Mouse (Mus musculus): ENCODE measurements around the gene Zglp1. TPM values are rescaled to one million over a fixed set of nuclear protein-coding genes. Genes with fewer than 3 reads are reported as not detected.
"Not testable (repeated sequence)": the region's sequence is repeated elsewhere in the genome, so short reads cannot be mapped to it uniquely, and the experiment has no call there.

Zglp1 gene
- polyA plus RNA-seq, 1 experiment = 0.65 TPM

GRCm38 (mm10) chr9:21073044-21073840 lies 6.3 kb upstream of the Zglp1 start, which contains the start of the genes Gm49373 and Fdx1l:
Gene Gm49373, minus strand, starts transcription at chr9:21073096.
Gene Fdx1l, minus strand, starts transcription at chr9:21073614.
- no peaks in the 10 kb centered on the region for H3K27me3 ChIP-seq (ENCODE audit: control insufficient read depth, insufficient read depth, low read length)
- peaks cover 10% of the 10 kb centered on the region for H3K36me3 ChIP-seq (ENCODE audit: control insufficient read depth, insufficient read depth, low read length)
- peaks cover 6% of the 10 kb centered on the region; the same call in 1 of the 2 replicates for H3K4me1 ChIP-seq (ENCODE audit: control insufficient read depth, insufficient read depth, insufficient read length)
- peak; percentile 64 to 85 for DNase-seq (ENCODE audit: low read depth in 1 of 2, low spot score in 2 of 2)
- WGBS = 2% methylated on average over 58 of the region's 58 CpGs
- peak within 1 kb of the TSS; percentile 26; the same call in 1 of the 2 replicates for H3K27ac ChIP-seq (ENCODE audit: insufficient read depth, low read length)
- TF ChIP-seq POLR2A (IDR thresholded peaks at IDR 0.05; ENCODE audit: low read depth, low read length) (peak; percentile 30; the same call in 1 of the 2 replicates), CTCF (IDR thresholded peaks at IDR 0.05; ENCODE audit: extremely low read depth, insufficient read depth, insufficient read length, insufficient replicate concordance) (no peak)
- H3K4me3 ChIP-seq (ENCODE audit: extremely low read depth, insufficient read depth, insufficient read length) = peak within 1 kb of the TSS; percentile 77

- WGBS = 10% methylated on average over 4 of the region's 4 CpGs
- peaks cover 6% of the 10 kb centered on the region; the same call in 1 of the 2 replicates for H3K4me1 ChIP-seq (ENCODE audit: control insufficient read depth, insufficient read depth, insufficient read length)
- DNase-seq (ENCODE audit: low read depth in 1 of 2, low spot score in 2 of 2) = no peak
- H3K4me3 ChIP-seq (ENCODE audit: extremely low read depth, insufficient read depth, insufficient read length) = peak overlapping the region; percentile 77
- peaks cover 10% of the 10 kb centered on the region for H3K36me3 ChIP-seq (ENCODE audit: control insufficient read depth, insufficient read depth, low read length)
- TF ChIP-seq POLR2A (IDR thresholded peaks at IDR 0.05; ENCODE audit: low read depth, low read length) (no peak), CTCF (IDR thresholded peaks at IDR 0.05; ENCODE audit: extremely low read depth, insufficient read depth, insufficient read length, insufficient replicate concordance) (no peak)
- H3K27me3 ChIP-seq (ENCODE audit: control insufficient read depth, insufficient read depth, low read length) = no peaks in the 10 kb centered on the region
- H3K27ac ChIP-seq (ENCODE audit: insufficient read depth, low read length) = no peak overlapping the region
Observed at GRCm38 (mm10) chr9:21072641-21073040, 5.7 kb upstream of the Zglp1 start.

- no peak overlapping the region for H3K27ac ChIP-seq (ENCODE audit: insufficient read depth, low read length)
- H3K36me3 ChIP-seq (ENCODE audit: control insufficient read depth, insufficient read depth, low read length) = peaks cover 13% of the 10 kb centered on the region
- 93% methylated on average over 2 of the region's 2 CpGs for WGBS
- DNase-seq (ENCODE audit: low read depth in 1 of 2, low spot score in 2 of 2) = no peak
- TF ChIP-seq CTCF (IDR thresholded peaks at IDR 0.05; ENCODE audit: extremely low read depth, insufficient read depth, insufficient read length, insufficient replicate concordance) (no peak), POLR2A (IDR thresholded peaks at IDR 0.05; ENCODE audit: low read depth, low read length) (no peak)
- no peak overlapping the region for H3K4me3 ChIP-seq (ENCODE audit: extremely low read depth, insufficient read depth, insufficient read length)
- H3K4me1 ChIP-seq (ENCODE audit: control insufficient read depth, insufficient read depth, insufficient read length) = no peaks in the 10 kb centered on the region
- no peaks in the 10 kb centered on the region for H3K27me3 ChIP-seq (ENCODE audit: control insufficient read depth, insufficient read depth, low read length)
Observed at GRCm38 (mm10) chr9:21062928-21063327, 4.0 kb downstream of the Zglp1 start.

GRCm38 (mm10) chr9:21051578-21051977 lies 15.3 kb downstream of the Zglp1 start:
- DNase-seq (ENCODE audit: low read depth in 1 of 2, low spot score in 2 of 2) = no peak
- no peak overlapping the region for H3K4me3 ChIP-seq (ENCODE audit: extremely low read depth, insufficient read depth, insufficient read length)
- no peak overlapping the region for H3K27ac ChIP-seq (ENCODE audit: insufficient read depth, low read length)
- H3K4me1 ChIP-seq (ENCODE audit: control insufficient read depth, insufficient read depth, insufficient read length) = no peaks in the 10 kb centered on the region
- no peaks in the 10 kb centered on the region for H3K36me3 ChIP-seq (ENCODE audit: control insufficient read depth, insufficient read depth, low read length)
- H3K27me3 ChIP-seq (ENCODE audit: control insufficient read depth, insufficient read depth, low read length) = no peaks in the 10 kb centered on the region
- no peak for TF ChIP-seq POLR2A (IDR thresholded peaks at IDR 0.05; ENCODE audit: low read depth, low read length)
- no peak for TF ChIP-seq CTCF (IDR thresholded peaks at IDR 0.05; ENCODE audit: extremely low read depth, insufficient read depth, insufficient read length, insufficient replicate concordance)
- WGBS = 73% methylated on average over 10 of the region's 10 CpGs

- no peak overlapping the region for H3K27ac ChIP-seq (ENCODE audit: insufficient read depth, low read length)
- WGBS = 78% methylated on average over 3 of the region's 3 CpGs
Observed at GRCm38 (mm10) chr9:21045235-21045634, 21.7 kb downstream of the Zglp1 start.

GRCm38 (mm10) chr9:21044785-21045184 lies 22.1 kb downstream of the Zglp1 start:
- not testable (repeated sequence) for H3K27ac ChIP-seq (ENCODE audit: insufficient read depth, low read length); H3K4me3 ChIP-seq (ENCODE audit: extremely low read depth, insufficient read depth, insufficient read length); H3K27me3 ChIP-seq (ENCODE audit: control insufficient read depth, insufficient read depth, low read length); DNase-seq (ENCODE audit: low read depth in 1 of 2, low spot score in 2 of 2); H3K36me3 ChIP-seq (ENCODE audit: control insufficient read depth, insufficient read depth, low read length); H3K4me1 ChIP-seq (ENCODE audit: control insufficient read depth, insufficient read depth, insufficient read length)
- WGBS = 69% methylated on average over 1 of the region's 1 CpGs

More at GRCm38 (mm10) chr9:21045235-21045634, 21.7 kb downstream of the Zglp1 start:
- TF ChIP-seq CTCF (IDR thresholded peaks at IDR 0.05; ENCODE audit: extremely low read depth, insufficient read depth, insufficient read length, insufficient replicate concordance) (no peak), POLR2A (IDR thresholded peaks at IDR 0.05; ENCODE audit: low read depth, low read length) (no peak)
- Histone ChIP-seq H3K36me3 (ENCODE audit: control insufficient read depth, insufficient read depth, low read length) (no peaks in the 10 kb centered on the region), H3K27me3 (ENCODE audit: control insufficient read depth, insufficient read depth, low read length) (no peaks in the 10 kb centered on the region), H3K4me3 (ENCODE audit: extremely low read depth, insufficient read depth, insufficient read length) (no peak overlapping the region), H3K4me1 (ENCODE audit: control insufficient read depth, insufficient read depth, insufficient read length) (no peaks in the 10 kb centered on the region)
- no peak for DNase-seq (ENCODE audit: low read depth in 1 of 2, low spot score in 2 of 2)

- peaks cover under 1% of the 10 kb centered on the region; the same call in 1 of the 2 replicates for H3K27me3 ChIP-seq (ENCODE audit: control insufficient read depth, insufficient read depth, low read length)
- H3K27ac ChIP-seq (ENCODE audit: insufficient read depth, low read length) = no peak overlapping the region
- no peaks in the 10 kb centered on the region for H3K36me3 ChIP-seq (ENCODE audit: control insufficient read depth, insufficient read depth, low read length)
- H3K4me3 ChIP-seq (ENCODE audit: extremely low read depth, insufficient read depth, insufficient read length) = no peak overlapping the region
- no peaks in the 10 kb centered on the region for H3K4me1 ChIP-seq (ENCODE audit: control insufficient read depth, insufficient read depth, insufficient read length)
- TF ChIP-seq POLR2A (IDR thresholded peaks at IDR 0.05; ENCODE audit: low read depth, low read length) (no peak), CTCF (IDR thresholded peaks at IDR 0.05; ENCODE audit: extremely low read depth, insufficient read depth, insufficient read length, insufficient replicate concordance) (no peak)
- 82% methylated on average over 4 of the region's 4 CpGs for WGBS
- no peak for DNase-seq (ENCODE audit: low read depth in 1 of 2, low spot score in 2 of 2)
Observed at GRCm38 (mm10) chr9:21043563-21043962, 23.3 kb downstream of the Zglp1 start.
